In genomic region chr5:72211741-72212140, GRCm38 (mm10) we compare ENCODE assay signal across 19 mouse cellular contexts. TPM values are rescaled to one million over a fixed set of nuclear protein-coding genes. Genes with fewer than 3 reads are reported as not detected.
A peak's percentile ranks its signal among the peaks of the same experiment; 100 is the strongest.
DNase-seq lines count a peak whose midpoint lies in the region; ATAC-seq and TF ChIP-seq lines count a peak whose summit lies in the region.
"Had no signal": no experiment of that assay in that cellular context is flagged by ENCODE, and none has a peak within 500 bp of the region (broad histone marks: within the 10 kb centered on the region; RNA-seq: fewer than 3 reads in every experiment).

No protein-coding gene starts in this region.

- H3K4me3 ChIP-seq in gastrocnemius, adult 2 months: peak overlapping the region; percentile 11; the same call in 1 of the 2 replicates
- H3K4me3 ChIP-seq in midbrain, embryonic 11.5 days (ENCODE audit: low read depth, low read length): no peak overlapping the region
- no peak overlapping the region for H3K4me3 ChIP-seq in lung, adult 2 months (replicated peaks; ENCODE audit: extremely low read depth, low read depth, low read length)
- no peak overlapping the region for H3K4me3 ChIP-seq in hindbrain, embryonic 10.5 days
- H3K4me3 ChIP-seq: erythroblast, embryonic 14.5 days; kidney, embryonic 15.5 days; neural tube, embryonic 13.5 days had no signal

- no peak for TF ChIP-seq CTCF in gastrocnemius, adult 2 months (IDR thresholded peaks at IDR 0.05)
- no peak for TF ChIP-seq CTCF in brain, embryonic 14.5 days (IDR thresholded peaks at IDR 0.05; ENCODE audit: borderline replicate concordance, extremely low read depth, insufficient read depth, insufficient read length)
- no peak for TF ChIP-seq CTCF in lung, adult 2 months (IDR thresholded peaks at IDR 0.05; ENCODE audit: insufficient read depth, low read length)

- H3K9me3 ChIP-seq in midbrain, embryonic 11.5 days (ENCODE audit: control insufficient read depth, low read length): no peaks in the 10 kb centered on the region
- no peaks in the 10 kb centered on the region for H3K9me3 ChIP-seq in hindbrain, embryonic 10.5 days
- H3K9me3 ChIP-seq: kidney, embryonic 15.5 days; neural tube, embryonic 13.5 days had no signal

- H3K4me2 ChIP-seq in midbrain, embryonic 11.5 days: no peak overlapping the region
- H3K4me2 ChIP-seq: heart, embryonic 11.5 days; kidney, embryonic 15.5 days; neural tube, embryonic 13.5 days had no signal

- H3K4me1 ChIP-seq in midbrain, embryonic 11.5 days (ENCODE audit: control insufficient read depth, insufficient read depth, low read length): peaks cover 5% of the 10 kb centered on the region
- peaks cover 12% of the 10 kb centered on the region for H3K4me1 ChIP-seq in lung, adult 2 months (ENCODE audit: control insufficient read depth, insufficient read depth, low read length)
- no peaks in the 10 kb centered on the region for H3K4me1 ChIP-seq in hindbrain, embryonic 10.5 days (replicated peaks)
- H3K4me1 ChIP-seq: neural tube, embryonic 13.5 days had no signal

- H3K27me3 ChIP-seq in midbrain, embryonic 11.5 days (ENCODE audit: control insufficient read depth, insufficient read depth, low read length): no peaks in the 10 kb centered on the region
- no peaks in the 10 kb centered on the region for H3K27me3 ChIP-seq in hindbrain, embryonic 10.5 days (ENCODE audit: insufficient read depth, poor library complexity, severe bottlenecking)
- H3K27me3 ChIP-seq: CH12.LX; kidney, embryonic 15.5 days; neural tube, embryonic 13.5 days had no signal

- H3K9ac ChIP-seq in midbrain, embryonic 11.5 days (ENCODE audit: low read length): no peak overlapping the region
- H3K9ac ChIP-seq: kidney, embryonic 15.5 days; liver, embryonic 14.5 days; neural tube, embryonic 13.5 days had no signal

- no peak for TF ChIP-seq POLR2A in brain, embryonic 14.5 days (IDR thresholded peaks at IDR 0.05; ENCODE audit: borderline replicate concordance, extremely low read depth, insufficient read depth, insufficient read length, poor library complexity, severe bottlenecking)
- no peak for TF ChIP-seq POLR2A in lung, adult 2 months (IDR thresholded peaks at IDR 0.05; ENCODE audit: borderline replicate concordance, extremely low read depth, low read depth, low read length)

- peak; percentile 65 for ATAC-seq in midbrain, embryonic 11.5 days (ENCODE audit: low FRiP score)
- ATAC-seq: hindbrain, postnatal 0 days had no signal

- H3K36me3 ChIP-seq in midbrain, embryonic 11.5 days (ENCODE audit: control insufficient read depth, insufficient read depth, low read length): no peaks in the 10 kb centered on the region
- H3K36me3 ChIP-seq in hindbrain, embryonic 10.5 days: no peaks in the 10 kb centered on the region
- H3K36me3 ChIP-seq: neural tube, embryonic 13.5 days had no signal

- intact Hi-C loops in gastrocnemius, adult 2 months (cut with DNase I): no loop called here

- WGBS in midbrain, embryonic 11.5 days: 63% methylated on average over 18 of the region's 18 CpGs
- 74% methylated on average over 18 of the region's 18 CpGs for WGBS in lung, adult 2 months
- 95% methylated on average over 18 of the region's 18 CpGs for WGBS in hindbrain, embryonic 10.5 days

- DNase-seq in gastrocnemius, adult 2 months: no peak
- no peak for DNase-seq in gastrocnemius, adult 8-10 months (ENCODE audit: low spot score in 2 of 2)
- DNase-seq in brain, embryonic 14.5 days (ENCODE audit: low read depth): peak; percentile 52
- DNase-seq in midbrain, embryonic 11.5 days (ENCODE audit: low spot score, missing footprints): no peak
- peak; percentile 44 for DNase-seq in retina, postnatal 7 days (ENCODE audit: low read depth, low spot score)
- no peak for DNase-seq in spleen, postnatal 36 days (ENCODE audit: low spot score in 2 of 2)
- DNase-seq in lung, adult 2 months: no peak
- DNase-seq in hindbrain, embryonic 10.5 days (ENCODE audit: low spot score): no peak
- DNase-seq: cerebellum, adult 2 months; gastrocnemius, postnatal 36 days; lung, postnatal 14 days; thymus, postnatal 4 days had no signal

- H3K27ac ChIP-seq in gastrocnemius, adult 2 months: no peak overlapping the region
- H3K27ac ChIP-seq in midbrain, embryonic 11.5 days (ENCODE audit: low read depth, low read length): no peak overlapping the region
- no peak overlapping the region for H3K27ac ChIP-seq in hindbrain, embryonic 10.5 days
- H3K27ac ChIP-seq: hindbrain, postnatal 0 days; kidney, embryonic 15.5 days; liver, embryonic 14.5 days; neural tube, embryonic 13.5 days had no signal

RNA-seq across cellular contexts. Expression of gene Commd8, which starts 43.8 kb away (rescaled TPM):
- 10 to 100 TPM; 31.5 to 35.5 TPM for total RNA-seq in gastrocnemius, adult 2 months (2021)
- 10 to 100 TPM; 27.3 to 36.5 (median 31.9) TPM for total RNA-seq in gastrocnemius, adult 8-10 months (2022)
- polyA plus RNA-seq in brain, embryonic 14.5 days (2012; rRNA removed): 42.7 and 55.6 TPM in 2 replicates
- 210 and 233 TPM in 2 replicates for polyA plus RNA-seq in midbrain, embryonic 11.5 days (2014; fragmentation: Nextera tagmentation; extraction: Ambion mirVana)
- polyA plus RNA-seq in lung, adult 2 months (2012; rRNA removed): 3.8 and 7.2 TPM in 2 replicates
- 152 and 154 TPM in 2 replicates for polyA plus RNA-seq in hindbrain, embryonic 10.5 days (2016; fragmentation: Nextera tagmentation; extraction: Ambion mirVana)

Comparison
In these comparisons a context has a peak if more than half of its experiments do, and no peak if none do; other contexts are left out.
1. DNase-seq: peak in brain, embryonic 14.5 days (single experiment) and retina, postnatal 7 days (single experiment); none in gastrocnemius, adult 2 months (single experiment), gastrocnemius, adult 8-10 months (0 of 2), midbrain, embryonic 11.5 days (single experiment), spleen, postnatal 36 days (0 of 2), lung, adult 2 months (single experiment) and hindbrain, embryonic 10.5 days (single experiment).